Mouse (Mus musculus): ENCODE data around the gene Mex3b. TPM values are rescaled to one million over a fixed set of nuclear protein-coding genes. Genes with fewer than 3 reads are reported as not detected.

The Mex3b gene
- polyA plus RNA-seq, 1 experiment from 2014 or later: 9.4 TPM

GRCm38 (mm10) chr7:82896750-82897149 lies 29.6 kb downstream of the Mex3b start:
- WGBS: 59% methylated on average over 3 of the region's 3 CpGs

GRCm38 (mm10) chr7:82899459-82900297 lies 32.5 kb downstream of the Mex3b start:
- Histone ChIP-seq H3K27me3 (replicated peaks) (peaks cover 5% of the 10 kb centered on the region; the same call in 1 of the 2 replicates), H3K27ac (replicated peaks) (no peak overlapping the region), H3K4me3 (no peak overlapping the region), H3K9me3 (no peaks in the 10 kb centered on the region), H3K4me2 (no peak overlapping the region), H3K4me1 (peaks cover 16% of the 10 kb centered on the region), H3K9ac (no peak overlapping the region), H3K36me3 (no peaks in the 10 kb centered on the region)
- no peak for ATAC-seq (ENCODE audit: extremely low read depth, insufficient number of reproducible peaks, low FRiP score, low TSS enrichment)
- WGBS: 62% methylated on average over 8 of the region's 8 CpGs

More at GRCm38 (mm10) chr7:82896750-82897149, 29.6 kb downstream of the Mex3b start:
- Histone ChIP-seq H3K36me3 (no peaks in the 10 kb centered on the region), H3K27me3 (replicated peaks) (no peaks in the 10 kb centered on the region), H3K4me2 (no peak overlapping the region), H3K27ac (replicated peaks) (no peak overlapping the region), H3K9me3 (no peaks in the 10 kb centered on the region), H3K4me3 (no peak overlapping the region), H3K9ac (no peak overlapping the region), H3K4me1 (peaks cover 19% of the 10 kb centered on the region)
- ATAC-seq (ENCODE audit: extremely low read depth, insufficient number of reproducible peaks, low FRiP score, low TSS enrichment): no peak

DNA sequence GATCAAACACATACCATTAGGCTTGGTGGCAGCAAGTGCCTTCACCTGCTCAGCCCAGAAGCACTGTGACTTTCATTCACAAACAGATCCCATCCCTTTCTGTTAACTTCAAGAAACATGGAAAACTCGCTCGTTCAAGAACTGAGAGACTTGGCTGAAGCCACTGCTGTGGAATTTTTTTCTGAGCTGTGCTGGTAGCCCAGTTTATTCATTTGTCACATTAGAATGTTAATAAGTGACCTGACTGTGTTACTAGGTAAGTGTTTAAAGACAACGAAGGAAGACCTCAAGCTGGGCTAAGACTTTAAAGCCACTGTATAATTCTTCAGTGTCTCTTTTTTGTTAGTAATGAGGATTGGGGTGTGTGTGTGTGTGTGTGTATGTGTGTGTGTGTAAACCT lies 35.9 kb downstream of the Mex3b start:
- Histone ChIP-seq H3K27me3 (replicated peaks) (peaks cover 5% of the 10 kb centered on the region; the same call in 1 of the 2 replicates), H3K4me1 (peaks cover 32% of the 10 kb centered on the region), H3K36me3 (no peaks in the 10 kb centered on the region), H3K27ac (replicated peaks) (no peak overlapping the region), H3K4me2 (no peak overlapping the region), H3K9me3 (no peaks in the 10 kb centered on the region), H3K9ac (no peak overlapping the region), H3K4me3 (no peak overlapping the region)
- WGBS: 73% methylated on average over 3 of the region's 3 CpGs
- no peak for ATAC-seq (ENCODE audit: extremely low read depth, insufficient number of reproducible peaks, low FRiP score, low TSS enrichment)

GRCm38 (mm10) chr7:82905527-82905926 lies 38.4 kb downstream of the Mex3b start:
- H3K4me3 ChIP-seq: no peak overlapping the region
- no peak overlapping the region for H3K9ac ChIP-seq
- H3K27me3 ChIP-seq (replicated peaks): peaks cover 5% of the 10 kb centered on the region; the same call in 1 of the 2 replicates
- peaks cover 32% of the 10 kb centered on the region for H3K4me1 ChIP-seq
- H3K27ac ChIP-seq (replicated peaks): peak overlapping the region; percentile 70
- H3K4me2 ChIP-seq: peak overlapping the region; percentile 7; the same call in 1 of the 2 replicates
- 10% methylated on average over 3 of the region's 3 CpGs for WGBS
- H3K36me3 ChIP-seq: no peaks in the 10 kb centered on the region
- peak; percentile 46; the same call in 1 of the 2 replicates for ATAC-seq (ENCODE audit: extremely low read depth, insufficient number of reproducible peaks, low FRiP score, low TSS enrichment)
- H3K9me3 ChIP-seq: no peaks in the 10 kb centered on the region

DNA sequence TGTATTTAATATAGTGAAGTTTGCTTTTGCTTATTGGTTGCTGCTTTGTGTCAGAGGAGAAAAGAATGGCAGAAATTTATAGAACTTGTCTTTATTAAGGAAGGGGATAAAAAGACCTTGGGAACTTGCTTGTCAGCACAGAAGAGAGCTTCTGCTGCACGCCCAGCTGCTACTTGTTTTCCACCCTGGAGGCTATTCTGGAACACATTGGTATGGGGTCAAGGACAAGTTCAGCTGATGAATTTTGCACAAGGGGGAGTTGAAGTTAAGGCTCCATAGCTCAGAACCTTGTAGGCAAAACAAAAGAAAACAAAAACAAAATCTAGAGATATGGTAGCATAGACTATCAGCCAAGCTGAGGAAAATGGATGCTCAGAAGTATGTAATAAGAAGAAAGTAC lies 39.9 kb downstream of the Mex3b start:
- H3K27ac ChIP-seq (replicated peaks): no peak overlapping the region
- 52% methylated on average over 1 of the region's 1 CpGs for WGBS
- peaks cover 5% of the 10 kb centered on the region; the same call in 1 of the 2 replicates for H3K27me3 ChIP-seq (replicated peaks)
- no peak for ATAC-seq (ENCODE audit: extremely low read depth, insufficient number of reproducible peaks, low FRiP score, low TSS enrichment)
- no peaks in the 10 kb centered on the region for H3K9me3 ChIP-seq
- H3K9ac ChIP-seq: no peak overlapping the region
- H3K36me3 ChIP-seq: no peaks in the 10 kb centered on the region
- no peak overlapping the region for H3K4me3 ChIP-seq
- H3K4me2 ChIP-seq: no peak overlapping the region
- H3K4me1 ChIP-seq: peaks cover 32% of the 10 kb centered on the region

GRCm38 (mm10) chr7:82910536-82911384 lies 43.6 kb downstream of the Mex3b start:
- H3K9ac ChIP-seq: no peak overlapping the region
- H3K4me1 ChIP-seq: peaks cover 15% of the 10 kb centered on the region
- 55% methylated on average over 10 of the region's 10 CpGs for WGBS
- H3K27ac ChIP-seq (replicated peaks): no peak overlapping the region
- no peak overlapping the region for H3K4me3 ChIP-seq
- H3K4me2 ChIP-seq: 0 out of 2 replicates have a peak overlapping the region, but pooled peaks have one; percentile 2
- H3K9me3 ChIP-seq: no peaks in the 10 kb centered on the region
- no peak for ATAC-seq (ENCODE audit: extremely low read depth, insufficient number of reproducible peaks, low FRiP score, low TSS enrichment)
- no peaks in the 10 kb centered on the region for H3K27me3 ChIP-seq (replicated peaks)
- H3K36me3 ChIP-seq: no peaks in the 10 kb centered on the region

- Histone ChIP-seq H3K9ac (no peak overlapping the region), H3K36me3 (no peaks in the 10 kb centered on the region), H3K9me3 (no peaks in the 10 kb centered on the region), H3K4me1 (peaks cover 10% of the 10 kb centered on the region), H3K27ac (replicated peaks) (no peak overlapping the region), H3K4me3 (no peak overlapping the region), H3K4me2 (no peak overlapping the region), H3K27me3 (replicated peaks) (no peaks in the 10 kb centered on the region)
- WGBS: 80% methylated on average over 10 of the region's 10 CpGs
- ATAC-seq (ENCODE audit: extremely low read depth, insufficient number of reproducible peaks, low FRiP score, low TSS enrichment): no peak
These were observed 44.4 kb downstream of the Mex3b start for GRCm38 (mm10) chr7:82911501-82911900.

DNA sequence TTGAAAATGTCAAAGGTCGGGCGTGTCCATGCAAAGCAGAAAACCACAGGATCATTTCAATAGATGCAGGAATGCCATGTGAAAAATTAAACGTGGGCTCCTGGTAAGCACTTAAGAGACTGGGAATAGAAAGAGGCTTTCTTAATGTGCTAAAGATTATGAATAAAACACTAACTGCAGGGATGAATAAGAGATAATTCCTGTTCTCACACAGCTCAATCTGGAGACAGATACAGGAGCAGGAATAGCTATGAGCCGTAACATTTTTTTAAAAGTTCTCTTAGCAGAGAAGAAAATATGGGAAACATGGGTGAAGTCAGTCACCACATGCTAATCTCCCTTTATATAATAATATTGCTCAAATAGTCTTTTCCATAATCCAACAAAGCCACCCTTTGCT lies 47.2 kb downstream of the Mex3b start:
- H3K4me2 ChIP-seq: no peak overlapping the region
- H3K9ac ChIP-seq: no peak overlapping the region
- H3K4me1 ChIP-seq: no peaks in the 10 kb centered on the region
- no peaks in the 10 kb centered on the region for H3K9me3 ChIP-seq
- WGBS: 73% methylated on average over 4 of the region's 4 CpGs
- no peak overlapping the region for H3K4me3 ChIP-seq
- no peak for ATAC-seq (ENCODE audit: extremely low read depth, insufficient number of reproducible peaks, low FRiP score, low TSS enrichment)
- H3K27me3 ChIP-seq (replicated peaks): no peaks in the 10 kb centered on the region
- no peak overlapping the region for H3K27ac ChIP-seq (replicated peaks)
- H3K36me3 ChIP-seq: no peaks in the 10 kb centered on the region

Other genes with a start within 250 kb of the Mex3b start
- 7.4 and 8.2 TPM in 2 replicates for gene Saxo2, start 218.8 kb upstream of the Mex3b start, polyA plus RNA-seq (2015; fragmentation: Nextera tagmentation; extraction: Ambion mirVana)
- 13.4 and 15.6 TPM in 2 replicates for gene Efl1, start 218.7 kb upstream of the Mex3b start, polyA plus RNA-seq (2015; fragmentation: Nextera tagmentation; extraction: Ambion mirVana)

All from heart, embryonic 13.5 days (tissue).